Mouse (Mus musculus): ENCODE results near the gene Cdh22.

DNA sequence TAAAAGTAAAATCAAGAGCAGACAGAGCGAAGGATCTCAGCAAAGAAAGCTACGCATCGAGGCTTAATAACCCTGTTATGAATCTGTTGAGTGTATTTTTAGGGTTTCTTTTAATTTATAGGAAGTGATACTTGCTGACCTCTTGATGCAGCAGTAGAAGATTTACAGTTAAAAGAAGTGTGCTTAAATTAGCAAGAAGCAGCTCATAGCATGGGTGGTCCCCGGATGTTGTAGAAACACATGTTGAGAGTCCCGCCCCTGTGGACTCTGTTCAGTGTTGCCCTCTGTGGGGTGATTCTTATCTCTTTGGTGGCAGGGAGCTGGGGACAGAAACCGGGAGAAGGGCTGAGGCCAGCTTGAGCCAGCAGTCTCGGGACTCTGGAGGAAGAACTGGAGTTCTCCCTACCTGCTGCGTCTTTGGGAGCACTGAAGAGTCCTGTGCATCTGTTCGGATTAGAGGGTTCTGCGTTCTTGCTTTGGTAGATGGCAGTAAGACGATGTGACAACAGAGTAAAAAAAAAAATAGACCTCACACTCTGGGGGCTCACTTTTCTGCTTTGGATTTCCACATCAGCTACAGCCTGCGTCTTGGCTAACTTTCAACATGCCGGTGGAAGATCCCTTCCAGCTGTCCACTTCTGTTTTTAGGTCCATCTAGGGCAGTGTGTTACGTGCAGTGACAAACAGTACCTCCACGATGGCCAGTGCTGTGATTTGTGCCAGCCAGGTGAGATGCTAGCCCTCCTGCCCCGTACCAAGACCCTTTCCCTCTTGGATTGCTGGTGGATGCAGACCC, 172.8 kb downstream of the Cdh22 start:
- TF ChIP-seq EP300 (IDR thresholded peaks at IDR 0.05) (no peak; the same call in 1 of the 2 replicates), CTCF (IDR thresholded peaks at IDR 0.05) (no peak)
